Mouse (Mus musculus): ENCODE results near the gene Ahnak. TPM values are rescaled to one million over a fixed set of nuclear protein-coding genes. Genes with fewer than 3 reads are reported as not detected.

The Ahnak gene
- 5.1 and 14.7 TPM in 2 replicates for polyA plus RNA-seq (2012; rRNA removed)

DNA sequence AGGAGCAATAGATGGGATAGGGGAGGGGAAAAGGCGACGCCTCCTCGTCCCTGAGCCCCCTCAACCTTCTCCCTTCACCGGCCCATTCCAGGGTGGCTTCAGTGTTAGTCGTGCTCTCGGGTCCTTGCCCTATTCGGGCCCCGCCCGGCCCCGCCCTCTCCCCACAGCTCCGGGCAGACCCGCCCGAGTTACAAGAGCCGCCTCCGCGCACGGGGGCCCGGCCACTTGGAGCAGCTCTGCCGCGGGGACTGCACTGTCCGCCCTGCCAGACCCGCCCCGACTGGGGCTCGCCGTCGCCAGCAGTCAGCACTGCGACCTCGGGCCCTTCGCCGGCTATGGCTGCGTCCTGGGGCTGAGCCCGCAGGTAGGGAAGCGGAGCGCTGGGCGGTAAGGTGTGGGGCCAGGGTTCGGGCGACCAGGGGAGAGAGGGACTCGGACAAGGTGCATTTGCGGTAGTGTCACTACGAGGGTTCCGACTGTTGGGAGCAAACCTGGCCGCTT, at the start of gene Ahnak:
Gene Ahnak (plus strand): TSS at position 219 of the 501 bp plus-strand sequence.
- Histone ChIP-seq H3K27ac (ENCODE audit: insufficient read depth, low read depth, low read length) (peak within 1 kb of the TSS; percentile 94), H3K36me3 (ENCODE audit: control insufficient read depth, insufficient read depth, low read length) (peaks cover 1% of the 10 kb centered on the region; the same call in 1 of the 2 replicates), H3K4me1 (ENCODE audit: control insufficient read depth, insufficient read depth, insufficient read length, low read length) (peaks cover 43% of the 10 kb centered on the region), H3K4me3 (ENCODE audit: low read depth, low read length) (peak within 1 kb of the TSS; percentile 73), H3K27me3 (ENCODE audit: control insufficient read depth, insufficient read depth, low read length) (no peaks in the 10 kb centered on the region)
- TF ChIP-seq POLR2A (IDR thresholded peaks at IDR 0.05; ENCODE audit: low read depth, low read length) (peak; percentile 92), CTCF (IDR thresholded peaks at IDR 0.05; ENCODE audit: extremely low read depth, insufficient read length, insufficient replicate concordance, low read depth, low read length) (no peak)
- WGBS: under 1% methylated on average over 42 of the region's 42 CpGs

- WGBS: 84% methylated on average over 15 of the region's 15 CpGs
- TF ChIP-seq POLR2A (IDR thresholded peaks at IDR 0.05; ENCODE audit: low read depth, low read length) (no peak), CTCF (IDR thresholded peaks at IDR 0.05; ENCODE audit: extremely low read depth, insufficient read length, insufficient replicate concordance, low read depth, low read length) (no peak)
- H3K4me3 ChIP-seq (ENCODE audit: low read depth, low read length): no peak overlapping the region
- H3K36me3 ChIP-seq (ENCODE audit: control insufficient read depth, insufficient read depth, low read length): peaks cover 28% of the 10 kb centered on the region
- no peak overlapping the region for H3K27ac ChIP-seq (ENCODE audit: insufficient read depth, low read depth, low read length)
- no peaks in the 10 kb centered on the region for H3K27me3 ChIP-seq (ENCODE audit: control insufficient read depth, insufficient read depth, low read length)
- H3K4me1 ChIP-seq (ENCODE audit: control insufficient read depth, insufficient read depth, insufficient read length, low read length): peaks cover 22% of the 10 kb centered on the region
Measured at GRCm38 (mm10) chr19:8940526-8941133, 48.5 kb upstream of the Ahnak start.

- 52% methylated on average over 10 of the region's 10 CpGs for WGBS
- peak overlapping the region; percentile 4; the same call in 1 of the 2 replicates for H3K27ac ChIP-seq (ENCODE audit: insufficient read depth, low read depth, low read length)
- peak overlapping the region; percentile 97 for H3K4me3 ChIP-seq (ENCODE audit: low read depth, low read length)
- peaks cover 22% of the 10 kb centered on the region for H3K4me1 ChIP-seq (ENCODE audit: control insufficient read depth, insufficient read depth, insufficient read length, low read length)
- TF ChIP-seq CTCF (IDR thresholded peaks at IDR 0.05; ENCODE audit: extremely low read depth, insufficient read length, insufficient replicate concordance, low read depth, low read length): no peak
- no peak for TF ChIP-seq POLR2A (IDR thresholded peaks at IDR 0.05; ENCODE audit: low read depth, low read length)
- peaks cover 33% of the 10 kb centered on the region for H3K36me3 ChIP-seq (ENCODE audit: control insufficient read depth, insufficient read depth, low read length)
- H3K27me3 ChIP-seq (ENCODE audit: control insufficient read depth, insufficient read depth, low read length): no peaks in the 10 kb centered on the region
Measured at GRCm38 (mm10) chr19:8941136-8941514, 48.0 kb upstream of the Ahnak start.

DNA sequence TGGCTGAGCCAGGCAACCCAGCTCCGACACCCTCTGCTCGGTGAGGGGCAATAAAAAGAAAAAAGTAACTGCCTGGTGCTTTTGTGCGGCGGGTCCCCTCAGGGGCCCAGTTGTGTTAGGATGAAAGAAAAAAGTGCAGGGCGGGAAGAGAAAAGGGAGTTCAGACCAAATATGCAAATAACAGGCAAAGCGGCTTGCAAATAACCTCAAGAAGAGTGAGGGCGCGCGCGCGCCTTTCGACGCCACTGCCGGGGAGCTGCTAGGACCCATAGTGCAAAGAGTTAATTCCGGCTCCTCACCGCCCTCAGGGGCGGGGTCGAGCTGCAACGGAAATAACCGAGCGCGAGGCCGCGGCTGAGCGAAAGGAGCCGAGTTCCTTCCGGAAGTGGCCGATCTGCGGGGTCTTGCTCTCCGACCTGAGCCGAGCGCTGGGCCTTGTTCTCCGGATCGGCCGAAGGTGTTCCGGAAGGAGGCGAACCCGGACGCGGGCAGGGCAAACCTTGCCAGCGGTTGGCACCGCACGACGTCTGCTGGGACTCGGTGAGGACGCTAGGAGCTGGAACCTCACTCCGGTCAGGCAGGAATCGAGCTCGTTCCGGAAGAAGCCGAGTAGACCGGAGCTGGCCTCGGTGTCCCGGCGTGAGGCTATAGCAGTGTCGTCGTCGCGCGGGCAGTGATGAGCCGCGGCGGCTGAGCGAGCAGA, 47.4 kb upstream of the Ahnak start, which contains the start of gene Mta2:
Gene Mta2 (plus strand): TSS at position 361 of the 703 bp plus-strand sequence.
- Histone ChIP-seq H3K4me3 (ENCODE audit: low read depth, low read length) (peak within 1 kb of the TSS; percentile 97), H3K36me3 (ENCODE audit: control insufficient read depth, insufficient read depth, low read length) (peaks cover 33% of the 10 kb centered on the region), H3K27ac (ENCODE audit: insufficient read depth, low read depth, low read length) (peak within 1 kb of the TSS; percentile 99), H3K4me1 (ENCODE audit: control insufficient read depth, insufficient read depth, insufficient read length, low read length) (peaks cover 22% of the 10 kb centered on the region), H3K27me3 (ENCODE audit: control insufficient read depth, insufficient read depth, low read length) (no peaks in the 10 kb centered on the region)
- TF ChIP-seq CTCF (IDR thresholded peaks at IDR 0.05; ENCODE audit: extremely low read depth, insufficient read length, insufficient replicate concordance, low read depth, low read length) (no peak), POLR2A (IDR thresholded peaks at IDR 0.05; ENCODE audit: low read depth, low read length) (peak; percentile 74)
- WGBS: under 1% methylated on average over 64 of the region's 64 CpGs

DNA sequence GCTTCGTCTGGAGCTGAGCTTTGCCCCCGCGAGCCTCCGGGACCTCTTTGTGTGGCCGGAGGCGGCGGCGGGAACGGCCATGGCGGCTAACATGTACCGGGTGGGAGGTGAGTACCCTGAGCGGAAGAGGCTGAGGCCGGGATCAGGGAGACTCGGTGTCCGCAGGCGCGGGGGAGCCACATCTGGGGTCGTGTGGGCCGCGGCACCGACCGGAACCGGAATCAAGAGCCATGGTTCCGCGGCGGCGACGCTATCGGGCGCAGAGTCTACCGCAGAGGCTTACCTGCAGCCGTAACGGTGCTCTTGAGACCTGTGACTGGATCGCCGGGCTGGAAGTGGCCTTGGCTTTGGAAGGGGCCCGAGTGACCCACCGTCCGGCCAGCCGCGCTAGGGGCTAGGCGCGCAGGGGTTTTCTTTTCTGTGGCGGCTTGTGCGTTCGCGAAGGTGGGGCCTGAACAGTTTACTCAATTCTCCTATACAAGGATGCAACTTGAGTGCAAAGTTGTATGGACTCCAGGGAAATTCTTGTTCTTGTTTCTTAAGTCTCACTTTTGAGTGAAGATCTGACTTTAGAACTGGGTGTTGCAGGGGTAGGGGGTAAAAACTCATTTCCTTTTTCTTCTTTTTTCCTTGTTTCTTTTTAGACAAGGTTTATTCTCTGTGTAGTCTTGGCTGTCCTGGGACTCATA, 46.7 kb upstream of the Ahnak start:
- Histone ChIP-seq H3K27ac (ENCODE audit: insufficient read depth, low read depth, low read length) (peak overlapping the region; percentile 99), H3K27me3 (ENCODE audit: control insufficient read depth, insufficient read depth, low read length) (no peaks in the 10 kb centered on the region), H3K4me3 (ENCODE audit: low read depth, low read length) (peak overlapping the region; percentile 97), H3K4me1 (ENCODE audit: control insufficient read depth, insufficient read depth, insufficient read length, low read length) (peaks cover 18% of the 10 kb centered on the region), H3K36me3 (ENCODE audit: control insufficient read depth, insufficient read depth, low read length) (peaks cover 33% of the 10 kb centered on the region)
- under 1% methylated on average over 46 of the region's 46 CpGs for WGBS
- TF ChIP-seq CTCF (IDR thresholded peaks at IDR 0.05; ENCODE audit: extremely low read depth, insufficient read length, insufficient replicate concordance, low read depth, low read length): no peak
- no peak for TF ChIP-seq POLR2A (IDR thresholded peaks at IDR 0.05; ENCODE audit: low read depth, low read length)

DNA sequence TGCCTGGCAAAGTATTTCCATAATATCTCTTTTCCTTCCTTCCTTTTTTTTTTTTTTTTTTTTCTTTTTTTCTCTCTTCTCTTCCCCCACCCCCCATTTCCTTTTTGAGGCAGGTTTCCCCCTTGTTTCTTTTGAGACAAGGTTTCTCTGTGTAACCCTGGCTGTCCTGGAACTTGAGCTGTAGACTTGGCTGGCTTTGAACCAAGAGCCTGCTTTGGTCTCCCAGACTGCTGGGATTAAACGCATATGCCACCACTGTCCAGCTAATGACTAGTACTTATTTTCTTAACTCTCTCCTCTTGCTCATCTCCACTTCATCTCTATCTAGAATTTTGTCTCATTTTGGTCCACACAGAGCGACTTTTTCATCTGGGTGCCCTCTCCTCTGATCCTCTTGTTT, 46.0 kb upstream of the Ahnak start:
- Histone ChIP-seq H3K36me3 (ENCODE audit: control insufficient read depth, insufficient read depth, low read length) (peaks cover 38% of the 10 kb centered on the region), H3K27ac (ENCODE audit: insufficient read depth, low read depth, low read length) (no peak overlapping the region; the same call in 1 of the 2 replicates), H3K4me3 (ENCODE audit: low read depth, low read length) (peak overlapping the region; percentile 97; the same call in 1 of the 2 replicates), H3K4me1 (ENCODE audit: control insufficient read depth, insufficient read depth, insufficient read length, low read length) (peaks cover 18% of the 10 kb centered on the region), H3K27me3 (ENCODE audit: control insufficient read depth, insufficient read depth, low read length) (no peaks in the 10 kb centered on the region)
- no peak for TF ChIP-seq CTCF (IDR thresholded peaks at IDR 0.05; ENCODE audit: extremely low read depth, insufficient read length, insufficient replicate concordance, low read depth, low read length)
- no peak for TF ChIP-seq POLR2A (IDR thresholded peaks at IDR 0.05; ENCODE audit: low read depth, low read length)
- WGBS: 30% methylated on average over 2 of the region's 2 CpGs
